Mouse (Mus musculus) neural tube, embryonic 11.5 days (tissue): Measurements from ENCODE around the gene Mon1a. TPM values are rescaled to one million over a fixed set of nuclear protein-coding genes. Genes with fewer than 3 reads are reported as not detected.
A peak's percentile ranks its signal among the peaks of the same experiment; 100 is the strongest.

Experiments
- ATAC-seq: fragments of 200-750 bp; cut with Nextera tagmentation; 2 replicates; pipeline ENCODE4 v1.8.0; 2017; ENCODE audit warnings: moderate number of reproducible peaks, mild to moderate bottlenecking, moderate TSS enrichment, moderate library complexity; ENCODE audit not compliant: insufficient read depth, low FRiP score, low TSS enrichment
- DNase-seq: peaks from one replicate; pipeline ENCODE4 v3.0.0-alpha.2; 2015; ENCODE audit warnings: low spot score
- H3K27ac ChIP-seq: fragments of 300-500 bp; sonication (generic); 2 replicates; pipeline ENCODE4 v1.5.1; 2014; ENCODE audit warnings: low read depth, mild to moderate bottlenecking, low read length
- H3K27me3 ChIP-seq: fragments of 300-500 bp; sonication (generic); 2 replicates; pipeline ENCODE4 v1.6.1; 2014; ENCODE audit warnings: mild to moderate bottlenecking, low read length, mixed read lengths; ENCODE audit not compliant: control insufficient read depth, insufficient read depth
- H3K36me3 ChIP-seq: fragments of 300-500 bp; sonication (generic); 2 replicates; pipeline ENCODE4 v1.6.1; 2014; ENCODE audit warnings: mild to moderate bottlenecking, low read length, moderate library complexity, mixed read lengths; ENCODE audit not compliant: control insufficient read depth, insufficient read depth
- H3K4me1 ChIP-seq: fragments of 300-500 bp; sonication (generic); 2 replicates; pipeline ENCODE4 v1.6.1; 2014; ENCODE audit warnings: low read length, mixed read lengths; ENCODE audit not compliant: control insufficient read depth, insufficient read depth
- H3K4me2 ChIP-seq: fragments of 300-500 bp; sonication (generic); 2 replicates; pipeline ENCODE4 v1.6.1; 2014; ENCODE audit warnings: low read depth, mild to moderate bottlenecking, moderate library complexity
- H3K4me3 ChIP-seq: fragments of 300-500 bp; sonication (generic); 2 replicates; pipeline ENCODE4 v1.5.1; 2014; ENCODE audit warnings: low read depth, low read length
- H3K9ac ChIP-seq: fragments of 300-500 bp; sonication (generic); 2 replicates; pipeline ENCODE4 v1.6.1; 2014; ENCODE audit warnings: mild to moderate bottlenecking, low read length
- H3K9me3 ChIP-seq: fragments of 300-500 bp; sonication (generic); 2 replicates; pipeline ENCODE4 v1.6.1; 2016; ENCODE audit warnings: low read length; ENCODE audit not compliant: control insufficient read depth
- WGBS: fragments of 180-500 bp; shearing (Covaris S2); extraction: QIAGEN DNeasy Blood & Tissue Kit; methylation state at CpG from one replicate; pipeline ENCODE4 v1.1.7; 2014; 5-methylcytosine and 5-hydroxymethylcytosine counted together
- polyA plus RNA-seq: library from polyadenylated mRNA; unstranded; fragments of >200 nt; fragmentation: Nextera tagmentation; extraction: Ambion mirVana; gene quantifications from 2 replicates; pipeline ENCODE4 v1.2.1, GENCODE M21; 2014

The Mon1a gene
- polyA plus RNA-seq, 1 experiment from 2014 or later, result 19.2 TPM

DNA sequence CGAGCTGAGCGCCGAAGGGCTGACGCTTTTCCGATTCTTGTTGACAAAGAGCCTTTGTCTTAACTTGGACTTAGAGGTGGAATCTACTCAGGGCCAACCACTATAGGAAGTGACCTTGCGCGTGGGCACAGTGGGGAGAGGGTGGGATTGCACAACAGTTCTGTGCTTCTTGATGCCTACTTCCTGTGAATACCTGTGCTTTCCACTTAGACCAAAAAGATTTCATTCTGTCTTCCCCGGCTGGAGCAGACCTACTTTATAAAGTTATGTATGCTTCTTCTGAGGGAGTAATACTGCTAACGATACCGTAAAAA, 61.9 kb downstream of the Mon1a start, which contains the start of gene Traip:
Gene Traip (plus strand): TSS at position 215 of the 314 bp plus-strand sequence.
- WGBS, result 91% methylated on average over 10 of the region's 10 CpGs
- peak within 1 kb of the TSS; percentile 63; the same call in 1 of the 2 replicates for H3K27ac ChIP-seq
- ATAC-seq, result no peak

GRCm38 (mm10) chr9:107950460-107951355, 62.8 kb downstream of the Mon1a start:
- Histone ChIP-seq H3K4me1 (peaks cover 5% of the 10 kb centered on the region), H3K27me3 (no peaks in the 10 kb centered on the region), H3K27ac (peak overlapping the region; percentile 63; the same call in 1 of the 2 replicates), H3K9me3 (no peaks in the 10 kb centered on the region), H3K4me2 (peak overlapping the region; percentile 52), H3K4me3 (peak overlapping the region; percentile 62), H3K9ac (peak overlapping the region; percentile 72), H3K36me3 (no peaks in the 10 kb centered on the region)
- DNase-seq, result peak; percentile 92
- peak; percentile 92 for ATAC-seq
- WGBS, result 21% methylated on average over 45 of the region's 45 CpGs

More for the DNA sequence above, 61.9 kb downstream of the Mon1a start, which contains the start of gene Traip:
- Histone ChIP-seq H3K9me3 (no peaks in the 10 kb centered on the region), H3K27me3 (no peaks in the 10 kb centered on the region), H3K4me1 (peaks cover 5% of the 10 kb centered on the region), H3K4me2 (peak within 1 kb of the TSS; percentile 52), H3K4me3 (peak within 1 kb of the TSS; percentile 62), H3K9ac (peak within 1 kb of the TSS; percentile 72), H3K36me3 (no peaks in the 10 kb centered on the region)
- DNase-seq, result no peak

Other genes starting within 250 kb of the Mon1a start
- gene Slc38a3, start 218.6 kb upstream of the Mon1a start, polyA plus RNA-seq, result 6.8 and 7.2 TPM in 2 replicates
- 1.9 and 2.4 TPM in 2 replicates for gene Gnat1, start 208.4 kb upstream of the Mon1a start, polyA plus RNA-seq
- gene Sema3f, start 177.7 kb upstream of the Mon1a start, polyA plus RNA-seq, result 15.3 and 17.0 TPM in 2 replicates
- 196 and 197 TPM in 2 replicates for gene Rbm5, start 117.2 kb upstream of the Mon1a start, polyA plus RNA-seq
- gene Rbm6, start 14.9 kb upstream of the Mon1a start, polyA plus RNA-seq, result 102 TPM in 2 replicates
- gene Mst1r, start 18.7 kb downstream of the Mon1a start, polyA plus RNA-seq, result 0.33 and 1.1 TPM in 2 replicates
- not detected in 2 replicates for gene Actl11, start 40.3 kb downstream of the Mon1a start, polyA plus RNA-seq
- 3.5 and 4.3 TPM in 2 replicates for gene Camkv, start 47.5 kb downstream of the Mon1a start, polyA plus RNA-seq
- gene Traip, start 62.0 kb downstream of the Mon1a start, polyA plus RNA-seq, result 25.2 and 25.7 TPM in 2 replicates
- 10.9 and 12.1 TPM in 2 replicates for gene Uba7, start 87.4 kb downstream of the Mon1a start, polyA plus RNA-seq
- 2.9 and 3.5 TPM in 2 replicates for gene Gm20661, start 94.9 kb downstream of the Mon1a start, polyA plus RNA-seq
- 62.9 and 71.3 TPM in 2 replicates for gene Inka1, start 97.7 kb downstream of the Mon1a start, polyA plus RNA-seq
- gene Cdhr4, start 104.3 kb downstream of the Mon1a start, polyA plus RNA-seq, result 4.8 and 5.7 TPM in 2 replicates
- gene Gm20662, start 108.2 kb downstream of the Mon1a start, polyA plus RNA-seq, result 0.13 and 0.14 TPM in 2 replicates
- 38.4 and 45.7 TPM in 2 replicates for gene Ip6k1, start 114.3 kb downstream of the Mon1a start, polyA plus RNA-seq
- 21.7 and 23.6 TPM in 2 replicates for gene Gmppb, start 161.1 kb downstream of the Mon1a start, polyA plus RNA-seq
- 2.7 and 2.8 TPM in 2 replicates for gene Amigo3, start 165.0 kb downstream of the Mon1a start, polyA plus RNA-seq
- gene Mst1, start 192.3 kb downstream of the Mon1a start, polyA plus RNA-seq, result 0.49 and 1.0 TPM in 2 replicates
- 31.6 and 35.9 TPM in 2 replicates for gene Rnf123, start 195.2 kb downstream of the Mon1a start, polyA plus RNA-seq
- gene Apeh, start 206.5 kb downstream of the Mon1a start, polyA plus RNA-seq, result 54.3 and 62.7 TPM in 2 replicates